Mouse (Mus musculus) lung, embryonic 14.5 days (tissue): ENCODE results near the gene Olfr628. TPM values are rescaled to one million over a fixed set of nuclear protein-coding genes. Genes with fewer than 3 reads are reported as not detected.
"Not testable (repeated sequence)": the region's sequence is repeated elsewhere in the genome, so short reads cannot be mapped to it uniquely, and the experiment has no call there.

Experiments
- ATAC-seq: fragments of 200-750 bp; cut with Nextera tagmentation; 2 replicates; pipeline ENCODE4 v1.8.0; 2017; ENCODE audit warnings: mild to moderate bottlenecking, moderate TSS enrichment, moderate library complexity; ENCODE audit not compliant: insufficient read depth
- DNase-seq: peaks from one replicate; pipeline ENCODE4 v3.0.0-alpha.2; 2015
- H3K27ac ChIP-seq: fragments of 300-500 bp; sonication (generic); 2 replicates; pipeline ENCODE4 v1.5.1; 2014; ENCODE audit warnings: low read depth, mild to moderate bottlenecking, moderate library complexity
- H3K27me3 ChIP-seq: fragments of 300-500 bp; sonication (generic); 2 replicates; pipeline ENCODE4 v1.6.1; 2014; ENCODE audit warnings: low read length, control low read depth; ENCODE audit not compliant: insufficient read depth
- H3K36me3 ChIP-seq: fragments of 300-500 bp; sonication (generic); 2 replicates; pipeline ENCODE4 v1.6.1; 2014; ENCODE audit warnings: control low read depth; ENCODE audit not compliant: insufficient read depth
- H3K4me1 ChIP-seq: fragments of 300-500 bp; sonication (generic); 2 replicates; pipeline ENCODE4 v1.6.1; 2014; ENCODE audit warnings: antibody characterized with exemption, control low read depth; ENCODE audit not compliant: insufficient read depth
- H3K4me2 ChIP-seq: fragments of 300-500 bp; sonication (generic); 2 replicates; pipeline ENCODE4 v1.6.1; 2014; ENCODE audit warnings: mild to moderate bottlenecking
- H3K4me3 ChIP-seq: fragments of 300-500 bp; sonication (generic); 2 replicates; pipeline ENCODE4 v1.5.1; 2014; ENCODE audit warnings: low read depth, low read length
- H3K9ac ChIP-seq: fragments of 300-500 bp; sonication (generic); 2 replicates; pipeline ENCODE4 v1.6.1; 2014
- H3K9me3 ChIP-seq: fragments of 300-500 bp; sonication (generic); 2 replicates; pipeline ENCODE4 v1.6.1; 2016; ENCODE audit warnings: low read depth, low read length, control low read depth
- CTCF ChIP-seq: IDR thresholded peaks from 2 replicates; pipeline ENCODE4 v1.5.1; 2016; ENCODE audit warnings: antibody characterized with exemption, low read depth
- WGBS: fragments of 180-500 bp; shearing (Covaris S2); extraction: QIAGEN DNeasy Blood & Tissue Kit; methylation state at CpG from one replicate; pipeline ENCODE4 v1.1.7; 2014; 5-methylcytosine and 5-hydroxymethylcytosine counted together
- polyA plus RNA-seq: library from polyadenylated mRNA; unstranded; fragments of >200 nt; fragmentation: Nextera tagmentation; extraction: Ambion mirVana; gene quantifications from 2 replicates; pipeline ENCODE4 v1.2.1, GENCODE M21; 2014

Olfr628 gene
- polyA plus RNA-seq, 1 experiment from 2014 or later: not detected

- Histone ChIP-seq H3K4me3 (no peak within 1 kb of the TSS), H3K4me2 (no peak within 1 kb of the TSS), H3K36me3 (no peaks in the 10 kb centered on the region), H3K9me3 (no peaks in the 10 kb centered on the region), H3K9ac (no peak within 1 kb of the TSS), H3K4me1 (no peaks in the 10 kb centered on the region), H3K27me3 (no peaks in the 10 kb centered on the region), H3K27ac (no peak within 1 kb of the TSS)
- 60% methylated on average over 2 of the region's 2 CpGs for WGBS
- no peak for TF ChIP-seq CTCF
- DNase-seq (no peak), ATAC-seq (no peak)
Observed at GRCm38 (mm10) chr7:103771494-103771893, 41.3 kb downstream of the Olfr628 start, which contains the start of gene Olfr69. Gene Olfr69 (minus strand): TSS chr7:103771594.

GRCm38 (mm10) chr7:103777652-103778051, 47.5 kb downstream of the Olfr628 start:
- ATAC-seq, H3K9me3 ChIP-seq, H3K4me1 ChIP-seq, H3K27ac ChIP-seq, H3K27me3 ChIP-seq, DNase-seq, H3K9ac ChIP-seq, H3K4me3 ChIP-seq, H3K36me3 ChIP-seq, H3K4me2 ChIP-seq: not testable (repeated sequence)
- 88% methylated on average over 4 of the region's 4 CpGs for WGBS

GRCm38 (mm10) chr7:103779598-103779997, 49.4 kb downstream of the Olfr628 start, which contains the start of gene Olfr68:
Gene Olfr68 (minus strand): TSS chr7:103779698.
- H3K27me3 ChIP-seq: no peaks in the 10 kb centered on the region
- no peak for ATAC-seq
- TF ChIP-seq CTCF: no peak
- H3K4me3 ChIP-seq: no peak within 1 kb of the TSS
- H3K4me2 ChIP-seq: no peak within 1 kb of the TSS
- H3K4me1 ChIP-seq: no peaks in the 10 kb centered on the region
- no peak within 1 kb of the TSS for H3K27ac ChIP-seq
- WGBS: 72% methylated on average over 3 of the region's 3 CpGs
- no peaks in the 10 kb centered on the region for H3K9me3 ChIP-seq
- no peaks in the 10 kb centered on the region for H3K36me3 ChIP-seq
- no peak within 1 kb of the TSS for H3K9ac ChIP-seq
- no peak for DNase-seq

Other genes with a start within 250 kb of the Olfr628 start
- gene Olfr609, start 232.3 kb upstream of the Olfr628 start, polyA plus RNA-seq: not detected in 2 replicates
- not detected in 2 replicates for gene Olfr610, start 218.3 kb upstream of the Olfr628 start, polyA plus RNA-seq
- not detected in 2 replicates for gene Olfr611, start 209.5 kb upstream of the Olfr628 start, polyA plus RNA-seq
- not detected in 2 replicates for gene Olfr612, start 187.7 kb upstream of the Olfr628 start, polyA plus RNA-seq
- gene Olfr613, start 182.3 kb upstream of the Olfr628 start, polyA plus RNA-seq: not detected in 2 replicates
- not detected in 2 replicates for gene Olfr615, start 174.3 kb upstream of the Olfr628 start, polyA plus RNA-seq
- gene Olfr616, start 161.2 kb upstream of the Olfr628 start, polyA plus RNA-seq: not detected in 2 replicates
- gene Olfr617, start 157.3 kb upstream of the Olfr628 start, polyA plus RNA-seq: not detected in 2 replicates
- not detected in 2 replicates for gene Olfr618, start 140.3 kb upstream of the Olfr628 start, polyA plus RNA-seq
- gene Olfr619, start 129.8 kb upstream of the Olfr628 start, polyA plus RNA-seq: not detected in 2 replicates
- gene Olfr620, start 117.8 kb upstream of the Olfr628 start, polyA plus RNA-seq: not detected in 2 replicates
- not detected in 2 replicates for gene Olfr622, start 87.7 kb upstream of the Olfr628 start, polyA plus RNA-seq
- gene Olfr623, start 66.7 kb upstream of the Olfr628 start, polyA plus RNA-seq: not detected in 2 replicates
- gene Olfr624, start 59.2 kb upstream of the Olfr628 start, polyA plus RNA-seq: 0.03 TPM in 1 of 2 replicates, not detected in the other
- gene Olfr625-ps1, start 47.7 kb upstream of the Olfr628 start, polyA plus RNA-seq: not detected in 2 replicates
- gene Olfr243, start 15.7 kb upstream of the Olfr628 start, polyA plus RNA-seq: not detected in 2 replicates
- not detected in 2 replicates for gene Olfr629, start 14.6 kb downstream of the Olfr628 start, polyA plus RNA-seq
- not detected in 2 replicates for gene Olfr630, start 27.0 kb downstream of the Olfr628 start, polyA plus RNA-seq
- not detected in 2 replicates for gene Olfr69, start 41.2 kb downstream of the Olfr628 start, polyA plus RNA-seq
- gene Olfr68, start 49.3 kb downstream of the Olfr628 start, polyA plus RNA-seq: not detected in 2 replicates
- not detected in 2 replicates for gene Olfr67, start 61.4 kb downstream of the Olfr628 start, polyA plus RNA-seq
- gene Hbb-bt, start 83.6 kb downstream of the Olfr628 start, polyA plus RNA-seq: 3,031 and 3,067 TPM in 2 replicates
- gene Hbb-bs, start 97.7 kb downstream of the Olfr628 start, polyA plus RNA-seq: 7,232 and 7,259 TPM in 2 replicates
- not detected in 2 replicates for gene Hbb-bh2, start 110.1 kb downstream of the Olfr628 start, polyA plus RNA-seq
- gene Hbb-bh1, start 112.8 kb downstream of the Olfr628 start, polyA plus RNA-seq: 9.2 and 18.0 TPM in 2 replicates
- 1,485 and 1,968 TPM in 2 replicates for gene Hbb-y, start 122.8 kb downstream of the Olfr628 start, polyA plus RNA-seq
- gene Olfr66, start 155.9 kb downstream of the Olfr628 start, polyA plus RNA-seq: not detected in 2 replicates
- not detected in 2 replicates for gene Olfr64, start 164.1 kb downstream of the Olfr628 start, polyA plus RNA-seq
- not detected in 2 replicates for gene Olfr65, start 173.1 kb downstream of the Olfr628 start, polyA plus RNA-seq
- not detected in 2 replicates for gene Olfr631, start 198.5 kb downstream of the Olfr628 start, polyA plus RNA-seq
- gene Olfr632, start 204.0 kb downstream of the Olfr628 start, polyA plus RNA-seq: not detected in 2 replicates
- gene Olfr633, start 214.1 kb downstream of the Olfr628 start, polyA plus RNA-seq: not detected in 2 replicates
- gene Olfr635, start 240.8 kb downstream of the Olfr628 start, polyA plus RNA-seq: not detected in 2 replicates